Mouse (Mus musculus) lung, adult 2 months (tissue): ENCODE measurements around the gene Arhgap19.

Experiments used
- CTCF ChIP-seq: fragments of 200-500 bp; IDR thresholded peaks from 2 replicates; pipeline ENCODE4 v1.5.1; 2011; ENCODE audit warnings: mild to moderate bottlenecking, low read length, control low read depth; ENCODE audit not compliant: insufficient read depth
- POLR2A ChIP-seq: fragments of 200-500 bp; IDR thresholded peaks from 2 replicates; pipeline ENCODE4 v1.6.1; 2011; ENCODE audit warnings: low read depth, mild to moderate bottlenecking, control low read depth, low read length, borderline replicate concordance; ENCODE audit errors: extremely low read depth

GRCm38 (mm10) chr19:41725491-41725890 is 76.4 kb downstream of the Arhgap19 start:
- TF ChIP-seq CTCF, result no peak
- no peak for TF ChIP-seq POLR2A
